Mouse (Mus musculus): ENCODE measurements at regions not wholly inside any gene's neighbourhood (a gene's known extent, or its start where the extent isn't known, plus 50 kb on each side); places are given as distances from the start of the nearest gene placed in this dataset.

GRCm38 (mm10) chr13:110665073-110665800, 270.4 kb downstream of the Plk2 start:
- TF ChIP-seq CTCF (IDR thresholded peaks at IDR 0.05; ENCODE audit: borderline replicate concordance, insufficient read depth, low read depth, low read length): no peak
- no peak for TF ChIP-seq POLR2A (IDR thresholded peaks at IDR 0.05; ENCODE audit: borderline replicate concordance, insufficient read depth, low read length)
- WGBS: 72% methylated on average over 2 of the region's 2 CpGs
- DNase-seq: no peak

GRCm38 (mm10) chr13:110667276-110667956, 272.6 kb downstream of the Plk2 start:
- WGBS: 66% methylated on average over 7 of the region's 7 CpGs
- no peak overlapping the region for H3K4me3 ChIP-seq (replicated peaks; ENCODE audit: insufficient read depth, low read depth, low read length)
- TF ChIP-seq POLR2A (IDR thresholded peaks at IDR 0.05; ENCODE audit: borderline replicate concordance, insufficient read depth, low read length): no peak
- no peak for TF ChIP-seq CTCF (IDR thresholded peaks at IDR 0.05; ENCODE audit: borderline replicate concordance, insufficient read depth, low read depth, low read length)

More at GRCm38 (mm10) chr13:110665073-110665800, 270.4 kb downstream of the Plk2 start:
- Histone ChIP-seq H3K4me3 (replicated peaks; ENCODE audit: insufficient read depth, low read depth, low read length) (no peak overlapping the region), H3K4me1 (ENCODE audit: control insufficient read depth, insufficient read depth, low read length) (no peaks in the 10 kb centered on the region), H3K27me3 (ENCODE audit: control insufficient read depth, insufficient read depth, low read length) (no peaks in the 10 kb centered on the region), H3K27ac (ENCODE audit: insufficient read depth, low read length) (no peak overlapping the region)

GRCm38 (mm10) chr13:110673536-110673935, 278.7 kb downstream of the Plk2 start:
- 85% methylated on average over 2 of the region's 2 CpGs for WGBS
- Histone ChIP-seq H3K4me1 (ENCODE audit: control insufficient read depth, insufficient read depth, low read length) (no peaks in the 10 kb centered on the region), H3K27ac (ENCODE audit: insufficient read depth, low read length) (no peak overlapping the region), H3K27me3 (ENCODE audit: control insufficient read depth, insufficient read depth, low read length) (no peaks in the 10 kb centered on the region), H3K4me3 (replicated peaks; ENCODE audit: insufficient read depth, low read depth, low read length) (no peak overlapping the region)
- peak in 1 of 2 experiments; percentile 22 for DNase-seq
- TF ChIP-seq POLR2A (IDR thresholded peaks at IDR 0.05; ENCODE audit: borderline replicate concordance, insufficient read depth, low read length) (no peak), CTCF (IDR thresholded peaks at IDR 0.05; ENCODE audit: borderline replicate concordance, insufficient read depth, low read depth, low read length) (no peak)

More at GRCm38 (mm10) chr13:110667276-110667956, 272.6 kb downstream of the Plk2 start:
- DNase-seq: no peak
- Histone ChIP-seq H3K27me3 (ENCODE audit: control insufficient read depth, insufficient read depth, low read length) (no peaks in the 10 kb centered on the region), H3K4me1 (ENCODE audit: control insufficient read depth, insufficient read depth, low read length) (no peaks in the 10 kb centered on the region), H3K27ac (ENCODE audit: insufficient read depth, low read length) (no peak overlapping the region)

- H3K4me1 ChIP-seq (ENCODE audit: control insufficient read depth, insufficient read depth, low read length): no peaks in the 10 kb centered on the region
Observed at GRCm38 (mm10) chr13:110683259-110684041, 288.6 kb downstream of the Plk2 start.

GRCm38 (mm10) chr13:110688796-110689195, 293.9 kb downstream of the Plk2 start:
- no peak for DNase-seq
- H3K4me3 ChIP-seq (replicated peaks; ENCODE audit: insufficient read depth, low read depth, low read length): no peak overlapping the region
- H3K27ac ChIP-seq (ENCODE audit: insufficient read depth, low read length): no peak overlapping the region
- TF ChIP-seq POLR2A (IDR thresholded peaks at IDR 0.05; ENCODE audit: borderline replicate concordance, insufficient read depth, low read length) (no peak), CTCF (IDR thresholded peaks at IDR 0.05; ENCODE audit: borderline replicate concordance, insufficient read depth, low read depth, low read length) (no peak)
- WGBS: 70% methylated on average over 3 of the region's 3 CpGs
- H3K27me3 ChIP-seq (ENCODE audit: control insufficient read depth, insufficient read depth, low read length): no peaks in the 10 kb centered on the region; the same call in 1 of the 2 replicates
- no peaks in the 10 kb centered on the region for H3K4me1 ChIP-seq (ENCODE audit: control insufficient read depth, insufficient read depth, low read length)

More at GRCm38 (mm10) chr13:110683259-110684041, 288.6 kb downstream of the Plk2 start:
- DNase-seq: no peak
- no peak for TF ChIP-seq POLR2A (IDR thresholded peaks at IDR 0.05; ENCODE audit: borderline replicate concordance, insufficient read depth, low read length)
- no peak for TF ChIP-seq CTCF (IDR thresholded peaks at IDR 0.05; ENCODE audit: borderline replicate concordance, insufficient read depth, low read depth, low read length)
- Histone ChIP-seq H3K27me3 (ENCODE audit: control insufficient read depth, insufficient read depth, low read length) (no peaks in the 10 kb centered on the region; the same call in 1 of the 2 replicates), H3K27ac (ENCODE audit: insufficient read depth, low read length) (no peak overlapping the region), H3K4me3 (replicated peaks; ENCODE audit: insufficient read depth, low read depth, low read length) (no peak overlapping the region)
- 90% methylated on average over 11 of the region's 11 CpGs for WGBS

- Histone ChIP-seq H3K27me3 (ENCODE audit: control insufficient read depth, insufficient read depth, low read length) (no peaks in the 10 kb centered on the region; the same call in 1 of the 2 replicates), H3K4me1 (ENCODE audit: control insufficient read depth, insufficient read depth, low read length) (no peaks in the 10 kb centered on the region), H3K27ac (ENCODE audit: insufficient read depth, low read length) (no peak overlapping the region), H3K4me3 (replicated peaks; ENCODE audit: insufficient read depth, low read depth, low read length) (no peak overlapping the region)
- peak; percentile 33 to 50 for DNase-seq
- 7% methylated on average over 10 of the region's 10 CpGs for whole genome bisulfite sequencing
- no peak for TF ChIP-seq CTCF (IDR thresholded peaks at IDR 0.05; ENCODE audit: borderline replicate concordance, insufficient read depth, low read depth, low read length)
- no peak for TF ChIP-seq POLR2A (IDR thresholded peaks at IDR 0.05; ENCODE audit: borderline replicate concordance, insufficient read depth, low read length)
Observed at GRCm38 (mm10) chr13:110690501-110691255, 295.8 kb downstream of the Plk2 start.

GRCm38 (mm10) chr13:110692696-110693095, 297.9 kb downstream of the Plk2 start:
- Histone ChIP-seq H3K4me1 (ENCODE audit: control insufficient read depth, insufficient read depth, low read length) (no peaks in the 10 kb centered on the region), H3K27ac (ENCODE audit: insufficient read depth, low read length) (no peak overlapping the region), H3K4me3 (replicated peaks; ENCODE audit: insufficient read depth, low read depth, low read length) (no peak overlapping the region), H3K27me3 (ENCODE audit: control insufficient read depth, insufficient read depth, low read length) (no peaks in the 10 kb centered on the region; the same call in 1 of the 2 replicates)
- TF ChIP-seq CTCF (IDR thresholded peaks at IDR 0.05; ENCODE audit: borderline replicate concordance, insufficient read depth, low read depth, low read length): no peak
- TF ChIP-seq POLR2A (IDR thresholded peaks at IDR 0.05; ENCODE audit: borderline replicate concordance, insufficient read depth, low read length): no peak
- 94% methylated on average over 5 of the region's 5 CpGs for WGBS
- DNase-seq: no peak
